Mouse (Mus musculus) embryonic facial prominence, embryonic 11.5 days (tissue): ENCODE measurements around the gene Wwox. TPM values are rescaled to one million over a fixed set of nuclear protein-coding genes. Genes with fewer than 3 reads are reported as not detected.

Source experiments
- ATAC-seq: fragments of 200-750 bp; cut with Nextera tagmentation; replicated peaks from 2 replicates; pipeline ENCODE4 v1.8.0; 2017; ENCODE audit warnings: low read depth; ENCODE audit not compliant: insufficient number of reproducible peaks, low FRiP score, low TSS enrichment
- DNase-seq: peaks from one replicate; pipeline ENCODE4 v3.0.0-alpha.2; 2015; ENCODE audit warnings: low spot score
- H3K27ac ChIP-seq: fragments of 300-500 bp; sonication (generic); replicated peaks from 2 replicates; pipeline ENCODE4 v1.5.1; 2014; ENCODE audit warnings: mild to moderate bottlenecking, low read depth, low read length, control low read depth
- H3K27me3 ChIP-seq: fragments of 300-500 bp; sonication (generic); 2 replicates; pipeline ENCODE4 v1.6.1; 2014; ENCODE audit warnings: mild to moderate bottlenecking, low read length, moderate library complexity, mixed read lengths; ENCODE audit not compliant: control insufficient read depth, insufficient read depth
- H3K36me3 ChIP-seq: fragments of 300-500 bp; sonication (generic); replicated peaks from 2 replicates; pipeline ENCODE4 v1.6.1; 2014; ENCODE audit warnings: low read depth, mild to moderate bottlenecking, low read length, moderate library complexity, mixed read lengths; ENCODE audit not compliant: control insufficient read depth, insufficient read depth
- H3K4me1 ChIP-seq: fragments of 300-500 bp; sonication (generic); 2 replicates; pipeline ENCODE4 v1.6.1; 2014; ENCODE audit warnings: low read length, mixed read lengths; ENCODE audit not compliant: control insufficient read depth, insufficient read depth
- H3K4me2 ChIP-seq: fragments of 300-500 bp; sonication (generic); 2 replicates; pipeline ENCODE4 v1.6.1; 2014; ENCODE audit warnings: low read depth, mild to moderate bottlenecking, control low read depth, low read length, moderate library complexity
- H3K4me3 ChIP-seq: fragments of 300-500 bp; sonication (generic); 2 replicates; pipeline ENCODE4 v1.5.1; 2014; ENCODE audit warnings: low read depth, low read length, control low read depth
- H3K9ac ChIP-seq: fragments of 300-500 bp; sonication (generic); replicated peaks from 2 replicates; pipeline ENCODE4 v1.6.1; 2014; ENCODE audit warnings: mild to moderate bottlenecking, control low read depth, low read length
- H3K9me3 ChIP-seq: fragments of 300-500 bp; sonication (generic); replicated peaks from 2 replicates; pipeline ENCODE4 v1.6.1; 2016; ENCODE audit warnings: mild to moderate bottlenecking, low read length, inconsistent platforms, mixed read lengths; ENCODE audit not compliant: control insufficient read depth
- WGBS: fragments of 180-500 bp; shearing (Covaris S2); extraction: QIAGEN DNeasy Blood & Tissue Kit; methylation state at CpG from one replicate; pipeline ENCODE4 v1.1.7; 2014; 5-methylcytosine and 5-hydroxymethylcytosine counted together
- polyA plus RNA-seq: library from polyadenylated mRNA; unstranded; fragments of >200 nt; fragmentation: Nextera tagmentation; extraction: Ambion mirVana; gene quantifications from 2 replicates; pipeline ENCODE4 v1.2.1, GENCODE M21; 2014

Wwox gene
- polyA plus RNA-seq, 1 experiment from 2014 or later: 7.2 TPM

- Histone ChIP-seq H3K36me3 (no peaks in the 10 kb centered on the region), H3K27me3 (no peaks in the 10 kb centered on the region), H3K9ac (no peak overlapping the region), H3K4me3 (no peak overlapping the region), H3K27ac (no peak overlapping the region), H3K9me3 (no peaks in the 10 kb centered on the region), H3K4me1 (no peaks in the 10 kb centered on the region), H3K4me2 (no peak overlapping the region)
- ATAC-seq (no peak), DNase-seq (peak; percentile 69)
- WGBS: 21% methylated on average over 15 of the region's 15 CpGs
These were observed 769.1 kb downstream of the Wwox start for GRCm38 (mm10) chr8:115208415-115209192.

DNA sequence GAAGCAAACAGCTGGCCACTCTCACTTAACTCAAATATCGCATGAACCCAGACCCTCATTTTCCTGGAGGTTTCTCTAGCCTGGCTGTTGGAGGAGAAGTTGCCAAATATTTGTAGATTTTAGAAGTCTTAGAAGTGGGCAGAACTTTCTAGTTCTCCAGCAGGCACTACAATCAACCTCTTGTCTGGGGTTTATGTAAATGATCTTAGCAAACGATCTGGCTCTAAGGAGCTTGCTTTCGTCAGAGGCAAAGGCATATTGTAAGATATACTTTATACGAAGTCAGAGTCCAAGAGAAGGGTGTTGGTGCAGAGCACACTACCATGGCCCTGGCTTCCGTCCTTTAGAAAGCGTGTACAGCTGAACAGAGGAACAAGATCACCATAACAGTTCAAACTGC lies 770.6 kb downstream of the Wwox start:
- ATAC-seq (no peak), DNase-seq (no peak)
- Histone ChIP-seq H3K4me1 (no peaks in the 10 kb centered on the region), H3K4me3 (no peak overlapping the region), H3K27ac (no peak overlapping the region), H3K27me3 (no peaks in the 10 kb centered on the region), H3K36me3 (no peaks in the 10 kb centered on the region), H3K4me2 (no peak overlapping the region), H3K9ac (no peak overlapping the region), H3K9me3 (no peaks in the 10 kb centered on the region)
- 73% methylated on average over 6 of the region's 6 CpGs for WGBS

GRCm38 (mm10) chr8:115213126-115213525 lies 773.7 kb downstream of the Wwox start:
- H3K9ac ChIP-seq: no peak overlapping the region
- H3K9me3 ChIP-seq: no peaks in the 10 kb centered on the region
- H3K4me3 ChIP-seq: no peak overlapping the region
- no peak overlapping the region for H3K4me2 ChIP-seq
- no peaks in the 10 kb centered on the region for H3K4me1 ChIP-seq
- DNase-seq (no peak), ATAC-seq (no peak)
- no peaks in the 10 kb centered on the region for H3K27me3 ChIP-seq
- H3K27ac ChIP-seq: no peak overlapping the region
- no peaks in the 10 kb centered on the region for H3K36me3 ChIP-seq
- 63% methylated on average over 4 of the region's 4 CpGs for WGBS

GRCm38 (mm10) chr8:115214870-115215269 lies 775.4 kb downstream of the Wwox start:
- Histone ChIP-seq H3K4me2 (no peak overlapping the region), H3K36me3 (no peaks in the 10 kb centered on the region), H3K4me1 (no peaks in the 10 kb centered on the region), H3K9me3 (no peaks in the 10 kb centered on the region), H3K9ac (no peak overlapping the region), H3K27ac (no peak overlapping the region), H3K4me3 (no peak overlapping the region), H3K27me3 (no peaks in the 10 kb centered on the region)
- peak; percentile 58 for DNase-seq
- WGBS: 62% methylated on average over 17 of the region's 17 CpGs
- ATAC-seq: no peak

DNA sequence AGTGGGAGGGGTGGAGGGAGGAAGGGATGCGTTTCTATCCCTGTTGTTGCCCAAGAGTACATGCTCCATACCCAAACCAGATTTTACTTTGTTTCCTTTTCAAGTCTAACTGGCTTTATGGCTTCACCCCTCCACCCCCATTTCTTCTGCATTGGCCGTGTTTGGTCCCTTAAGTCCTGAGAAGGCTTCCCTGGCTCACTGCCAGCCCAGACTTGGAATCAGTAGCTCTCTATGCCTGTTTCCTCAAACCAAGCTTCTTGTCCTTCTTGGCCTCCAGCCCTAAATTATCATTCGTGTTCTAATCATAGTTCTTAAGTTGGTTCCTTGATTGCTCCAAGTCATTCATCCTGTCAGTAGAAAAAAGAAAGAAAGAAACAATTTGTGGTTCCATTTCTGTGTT lies 777.3 kb downstream of the Wwox start:
- ATAC-seq: no peak
- H3K9me3 ChIP-seq: no peaks in the 10 kb centered on the region
- H3K27ac ChIP-seq: no peak overlapping the region
- no peak for DNase-seq
- no peaks in the 10 kb centered on the region for H3K27me3 ChIP-seq
- no peaks in the 10 kb centered on the region for H3K36me3 ChIP-seq
- H3K4me1 ChIP-seq: no peaks in the 10 kb centered on the region
- no peak overlapping the region for H3K4me2 ChIP-seq
- WGBS: 86% methylated on average over 3 of the region's 3 CpGs
- H3K9ac ChIP-seq: no peak overlapping the region
- no peak overlapping the region for H3K4me3 ChIP-seq

DNA sequence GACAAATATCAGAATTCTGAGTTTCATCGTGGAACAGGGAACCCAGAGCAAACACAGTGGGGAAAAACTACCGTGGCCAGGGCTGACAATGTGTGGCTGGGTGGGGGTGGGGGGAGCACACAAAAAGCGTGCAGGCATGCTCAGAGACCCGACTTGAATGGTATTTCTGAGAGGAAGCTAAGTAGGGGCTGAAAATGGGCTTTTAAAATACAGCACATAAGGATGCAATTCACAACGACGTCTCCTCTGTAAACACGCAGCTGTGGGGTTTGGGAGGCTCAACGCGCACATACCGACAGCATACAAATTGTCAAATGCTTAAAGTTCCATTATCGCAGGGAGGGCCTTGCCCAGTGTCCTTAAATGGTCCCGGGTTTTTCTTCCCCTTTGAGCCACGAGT lies 783.1 kb downstream of the Wwox start:
- H3K4me2 ChIP-seq: no peak overlapping the region
- no peak overlapping the region for H3K4me3 ChIP-seq
- H3K9me3 ChIP-seq: no peaks in the 10 kb centered on the region
- no peak for ATAC-seq
- H3K36me3 ChIP-seq: no peaks in the 10 kb centered on the region
- 61% methylated on average over 13 of the region's 13 CpGs for WGBS
- no peak overlapping the region for H3K27ac ChIP-seq
- DNase-seq: no peak
- H3K27me3 ChIP-seq: no peaks in the 10 kb centered on the region
- no peak overlapping the region for H3K9ac ChIP-seq
- no peaks in the 10 kb centered on the region for H3K4me1 ChIP-seq

DNA sequence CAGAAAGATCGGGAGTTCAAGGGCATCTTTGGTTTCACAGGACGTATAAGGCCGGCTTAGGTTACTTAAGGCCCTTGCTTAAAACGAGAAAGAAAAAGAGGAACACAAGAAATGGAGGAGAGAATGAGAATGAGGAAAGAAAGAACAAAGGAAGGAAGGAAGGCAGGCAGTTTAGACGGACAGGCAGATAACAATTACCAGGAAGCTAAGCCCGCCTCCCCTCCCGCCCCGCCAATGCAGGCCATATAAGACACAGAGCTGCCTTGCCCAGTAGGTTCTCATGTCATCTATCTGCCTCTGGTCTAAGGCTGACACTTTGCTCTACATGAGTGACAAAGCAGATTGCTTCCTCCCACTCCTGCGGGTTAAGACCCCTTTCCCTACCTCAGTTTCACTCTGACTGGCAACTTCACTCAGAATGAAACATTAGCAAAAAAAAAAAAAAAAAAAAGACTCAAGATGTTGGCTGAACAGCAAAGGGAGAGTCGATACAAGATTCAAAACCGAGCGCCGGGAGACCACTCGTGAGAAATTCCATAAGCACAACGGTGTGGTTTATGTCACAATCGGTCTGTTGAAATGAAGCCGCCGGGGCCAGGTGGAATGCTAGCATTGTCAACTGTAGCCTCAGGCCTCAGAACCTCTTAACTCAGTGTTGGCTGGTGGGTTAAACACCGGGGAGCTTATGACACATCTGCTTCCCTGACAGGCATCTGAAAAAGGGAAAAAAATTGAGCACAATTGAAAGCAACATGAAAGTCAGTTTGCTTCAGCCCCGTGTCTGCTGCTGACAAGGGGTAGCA lies 787.5 kb downstream of the Wwox start:
- no peak overlapping the region for H3K4me3 ChIP-seq
- no peak for ATAC-seq
- H3K27ac ChIP-seq: no peak overlapping the region
- no peak overlapping the region for H3K9ac ChIP-seq
- H3K36me3 ChIP-seq: no peaks in the 10 kb centered on the region
- 74% methylated on average over 20 of the region's 20 CpGs for WGBS
- H3K9me3 ChIP-seq: no peaks in the 10 kb centered on the region
- H3K4me1 ChIP-seq: no peaks in the 10 kb centered on the region
- H3K27me3 ChIP-seq: no peaks in the 10 kb centered on the region
- DNase-seq: peak; percentile 35
- no peak overlapping the region for H3K4me2 ChIP-seq

DNA sequence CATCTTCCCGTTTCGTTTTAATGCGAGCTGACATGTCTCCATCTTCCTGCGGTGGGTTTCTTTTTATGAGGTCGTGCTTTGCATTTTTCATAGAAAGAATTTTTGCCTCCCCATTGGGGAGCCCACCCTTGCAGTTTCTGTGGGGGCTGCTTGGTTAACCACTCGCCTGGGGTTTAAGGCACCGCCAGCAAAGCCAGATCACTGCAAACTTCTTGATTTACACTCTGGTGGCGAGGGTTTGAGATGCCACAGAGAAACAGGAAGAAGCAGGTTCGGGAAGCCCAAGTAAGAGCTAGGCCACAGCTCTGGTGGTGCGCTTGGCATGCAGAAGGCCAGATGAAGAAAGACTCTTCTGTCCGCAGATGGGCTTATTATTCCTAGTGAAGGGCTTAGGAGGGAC lies 789.4 kb downstream of the Wwox start:
- Histone ChIP-seq H3K4me1 (no peaks in the 10 kb centered on the region), H3K9me3 (no peaks in the 10 kb centered on the region), H3K4me2 (no peak overlapping the region), H3K27me3 (no peaks in the 10 kb centered on the region), H3K27ac (no peak overlapping the region), H3K4me3 (no peak overlapping the region), H3K9ac (no peak overlapping the region), H3K36me3 (no peaks in the 10 kb centered on the region)
- no peak for DNase-seq
- 88% methylated on average over 11 of the region's 11 CpGs for WGBS
- ATAC-seq: no peak
